Mouse (Mus musculus) inflammation-experienced regulatory T-cells, adult 6 months (primary cell): Measurements from ENCODE around the gene Atxn7l3. TPM values are rescaled to one million over a fixed set of nuclear protein-coding genes. Genes with fewer than 3 reads are reported as not detected.
"Not testable (repeated sequence)": the region's sequence is repeated elsewhere in the genome, so short reads cannot be mapped to it uniquely, and the experiment has no call there.

Experiments
- ATAC-seq: one replicate; pipeline ENCODE4 v1.8.0; 2017
- polyA plus RNA-seq, 3 experiments: library from polyadenylated mRNA; unstranded; fragments of 100-300 nt; shearing (Covaris generic); gene quantifications; one replicate each; pipeline ENCODE4 v1.2.1; 2017

The Atxn7l3 gene
- polyA plus RNA-seq, 3 experiments from 2014 or later = 6.5 to 8.0 (median 6.9) TPM

DNA sequence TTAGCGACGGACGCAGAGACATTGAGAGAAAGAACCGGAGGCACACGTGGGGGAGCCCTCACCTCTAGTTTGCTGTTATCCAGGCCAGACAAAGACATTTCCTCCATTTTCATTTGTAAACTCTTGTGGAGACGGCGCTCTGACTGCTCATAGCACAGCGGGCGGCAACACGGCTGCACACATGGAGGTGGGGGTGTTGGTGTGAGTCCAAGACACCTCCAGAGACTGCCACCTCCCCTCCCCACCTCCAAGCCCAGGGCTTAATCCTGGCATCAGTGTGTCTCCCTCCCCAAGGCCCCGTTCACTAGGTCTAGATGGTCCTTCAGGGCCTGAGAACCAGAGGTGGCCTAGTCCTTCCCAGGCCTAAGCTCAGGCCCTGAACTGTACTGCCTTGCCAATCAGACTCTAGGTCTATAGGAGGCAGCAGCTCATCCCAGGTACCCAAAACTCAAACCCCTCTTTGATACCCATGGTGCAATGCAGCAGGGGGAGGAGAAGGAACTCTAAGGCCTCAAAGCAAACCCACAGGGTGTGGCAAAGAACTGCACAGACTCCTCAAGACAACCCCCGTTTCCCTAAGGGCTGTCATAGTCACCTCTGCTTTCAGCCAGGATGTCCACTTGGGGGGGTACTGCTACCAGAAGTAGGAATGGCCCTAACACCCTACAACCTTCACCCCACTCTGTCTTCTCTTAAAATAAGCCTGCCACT lies 1.4 kb downstream of the Atxn7l3 start:
- peak; percentile 56 for ATAC-seq

DNA sequence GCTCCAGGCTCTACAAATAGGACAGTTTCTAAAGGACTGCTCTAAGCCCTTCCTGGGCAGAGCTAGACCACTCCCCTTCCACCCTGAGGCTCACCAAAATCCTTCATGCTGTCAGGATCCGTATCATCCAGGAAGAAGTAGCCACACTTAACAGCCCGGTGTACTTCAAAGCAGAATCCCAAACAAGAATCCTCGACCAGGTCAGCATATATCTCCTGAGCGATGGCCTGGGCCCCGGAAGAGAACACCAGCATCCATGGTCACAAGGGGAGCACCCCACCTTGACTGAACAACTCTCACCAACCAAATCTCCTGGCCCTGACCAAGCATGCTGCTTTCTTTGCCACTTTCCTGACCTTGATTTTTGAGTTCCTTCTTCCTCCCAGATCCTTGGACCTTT lies 2.0 kb downstream of the Atxn7l3 start:
- ATAC-seq = no peak

DNA sequence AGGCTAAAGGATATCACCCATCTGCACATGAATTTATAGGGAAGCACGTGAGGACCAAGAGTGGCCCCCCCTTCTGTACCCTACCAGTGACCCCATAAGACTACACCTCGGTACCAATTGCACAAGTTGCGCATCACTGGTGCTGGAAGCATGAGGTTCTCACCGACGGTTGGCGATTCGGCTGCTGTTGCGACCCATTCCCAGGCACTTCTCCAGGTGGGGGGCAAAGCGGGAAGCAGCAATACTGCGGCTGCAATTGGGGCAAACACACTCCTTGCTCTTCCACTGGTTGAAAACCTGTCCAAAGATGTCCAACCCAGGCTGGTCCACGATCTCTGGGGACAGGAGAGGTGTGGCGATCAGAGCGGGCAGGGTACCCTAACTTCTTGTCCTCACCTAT lies 2.5 kb downstream of the Atxn7l3 start:
- no peak for ATAC-seq

DNA sequence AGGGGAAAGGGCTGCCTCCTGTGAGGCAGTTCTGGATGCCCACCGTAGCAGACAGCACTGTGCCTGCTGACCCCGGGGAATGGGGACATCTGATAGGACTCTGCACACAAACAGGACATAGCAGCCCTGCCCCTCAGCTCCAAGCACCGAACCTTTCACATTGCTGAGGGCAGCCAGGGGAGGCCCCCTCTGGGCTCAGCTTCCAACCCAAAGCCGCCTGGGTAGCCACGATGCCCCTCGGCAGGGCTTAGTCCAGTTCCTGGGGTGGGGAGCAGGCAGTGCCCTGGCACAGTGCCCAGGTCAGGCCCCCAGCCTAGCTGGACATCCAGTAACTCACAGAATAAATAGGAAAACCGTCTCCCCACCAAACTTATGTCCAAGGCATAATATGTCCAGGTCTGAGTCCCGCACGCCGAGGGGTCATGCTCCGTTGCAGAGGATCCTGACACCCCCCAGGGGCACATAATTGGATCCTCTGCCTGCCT lies 5.3 kb downstream of the Atxn7l3 start:
- ATAC-seq = no peak

DNA sequence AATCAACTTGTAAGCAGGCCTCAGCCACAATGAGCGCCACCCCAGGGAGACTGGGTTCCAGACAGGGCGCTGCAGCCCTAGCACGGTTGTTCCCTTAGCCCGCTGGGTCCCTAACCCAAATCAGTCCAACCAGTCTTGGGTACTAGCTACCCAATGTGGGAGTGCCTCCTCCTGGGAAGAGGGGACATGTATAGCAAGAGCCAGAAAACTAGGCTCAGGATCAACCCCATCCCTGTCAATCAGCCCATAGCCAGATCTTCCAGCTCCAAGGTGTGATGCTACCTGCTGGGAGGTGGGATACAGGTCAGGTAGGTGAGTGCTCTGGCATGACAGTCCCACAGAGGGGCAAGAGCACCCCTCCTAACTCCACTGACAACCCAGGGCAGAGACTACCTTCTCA lies 6.3 kb downstream of the Atxn7l3 start:
- ATAC-seq = no peak

DNA sequence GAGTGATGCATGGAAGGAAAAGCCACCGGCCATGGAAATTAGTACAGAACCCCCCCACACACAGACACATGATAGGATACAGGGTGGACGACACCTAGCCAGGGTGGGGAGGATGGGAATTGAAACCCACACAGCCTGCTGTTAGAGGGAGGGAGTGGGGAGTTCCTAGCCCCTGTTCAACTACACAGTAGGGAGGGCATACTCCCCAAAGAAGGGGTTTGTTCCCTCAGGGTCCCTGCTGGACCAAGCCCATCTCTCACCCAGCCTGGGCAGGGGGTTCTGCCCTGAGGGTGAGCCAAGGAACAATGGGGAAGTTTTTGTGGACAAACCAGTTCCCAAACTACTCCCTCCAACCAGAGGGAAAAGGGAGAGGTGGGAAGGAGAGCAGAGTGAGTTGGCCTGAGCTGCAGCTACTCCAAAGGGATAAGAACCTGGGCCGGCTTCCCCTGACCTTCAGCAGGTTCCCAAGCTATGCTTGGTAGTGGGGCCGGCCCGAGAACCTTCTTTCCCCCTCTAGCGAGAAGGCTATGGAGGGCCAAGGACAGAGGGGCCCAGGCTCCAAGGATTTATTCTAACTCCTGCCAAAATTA lies 6.8 kb downstream of the Atxn7l3 start:
- ATAC-seq = no peak

DNA sequence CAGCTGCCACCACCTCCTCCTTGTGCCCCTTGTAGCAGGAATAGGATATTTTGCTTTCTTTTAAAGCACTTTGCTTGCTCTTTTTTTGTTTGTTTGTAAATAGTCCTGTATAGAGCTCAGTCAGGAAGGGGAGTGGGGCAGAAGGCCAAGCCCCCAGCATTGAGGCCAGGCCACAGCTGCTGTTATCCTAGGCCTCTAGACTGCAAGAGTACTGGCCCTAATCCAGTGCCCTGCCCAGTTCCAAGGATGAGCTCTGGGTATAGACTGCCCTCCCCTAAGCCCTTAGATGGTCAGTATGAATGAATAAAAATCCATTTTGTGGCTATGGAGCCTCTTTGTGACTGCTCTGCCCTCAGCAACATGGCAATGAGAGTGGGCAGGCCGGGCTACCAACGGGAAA lies 7.5 kb downstream of the Atxn7l3 start:
- no peak for ATAC-seq

DNA sequence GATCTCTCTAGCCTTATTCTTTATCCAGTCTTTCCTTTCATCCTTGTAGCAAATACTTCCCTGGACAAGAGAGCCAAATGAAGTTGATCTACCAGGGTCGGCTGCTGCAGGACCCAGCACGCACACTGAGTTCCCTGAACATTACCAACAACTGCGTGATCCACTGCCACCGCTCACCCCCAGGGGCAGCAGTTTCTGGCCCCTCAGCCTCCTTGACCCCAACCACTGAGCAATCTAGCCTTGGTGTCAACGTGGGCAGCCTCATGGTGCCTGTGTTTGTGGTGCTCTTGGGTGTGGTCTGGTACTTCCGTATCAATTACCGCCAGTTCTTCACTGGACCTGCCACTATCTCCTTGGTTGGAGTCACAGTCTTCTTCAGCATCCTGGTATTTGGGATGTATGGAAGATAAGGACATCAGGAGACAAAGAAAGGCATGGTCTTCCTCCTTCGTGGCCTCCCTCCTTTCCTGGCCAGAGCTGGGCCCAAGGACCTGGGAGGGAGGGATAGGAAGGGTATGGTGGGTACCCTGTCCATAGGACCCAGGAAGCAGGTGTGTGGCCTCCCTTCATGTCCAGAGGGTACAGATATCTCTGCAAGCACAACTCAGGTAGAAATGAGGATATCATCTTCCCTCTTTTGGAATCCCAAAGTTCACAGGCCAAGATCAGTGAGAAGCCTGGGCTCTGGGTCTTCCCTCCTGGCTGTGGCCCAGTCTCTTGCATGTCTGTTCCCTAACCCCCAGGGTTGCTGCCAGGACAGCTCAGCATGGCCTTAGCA lies 8.2 kb downstream of the Atxn7l3 start:
- no peak for ATAC-seq

DNA sequence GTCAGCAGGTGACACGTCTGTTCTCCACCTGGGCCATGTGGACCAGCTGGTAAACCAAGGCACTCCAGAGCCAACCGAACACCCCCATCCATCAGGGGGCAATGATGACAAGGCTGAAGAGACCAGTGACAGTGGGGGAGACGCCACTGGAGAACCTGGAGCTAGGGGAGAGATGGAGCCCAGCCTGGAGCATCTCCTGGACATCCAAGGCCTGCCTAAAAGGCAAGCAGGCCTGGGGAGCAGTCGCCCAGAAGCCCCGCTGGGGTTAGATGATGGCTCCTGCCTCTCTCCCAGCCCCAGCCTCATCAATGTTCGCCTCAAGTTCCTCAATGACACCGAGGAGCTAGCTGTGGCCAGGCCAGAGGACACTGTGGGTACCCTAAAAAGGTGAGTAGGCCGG lies 8.9 kb downstream of the Atxn7l3 start:
- ATAC-seq = no peak

DNA sequence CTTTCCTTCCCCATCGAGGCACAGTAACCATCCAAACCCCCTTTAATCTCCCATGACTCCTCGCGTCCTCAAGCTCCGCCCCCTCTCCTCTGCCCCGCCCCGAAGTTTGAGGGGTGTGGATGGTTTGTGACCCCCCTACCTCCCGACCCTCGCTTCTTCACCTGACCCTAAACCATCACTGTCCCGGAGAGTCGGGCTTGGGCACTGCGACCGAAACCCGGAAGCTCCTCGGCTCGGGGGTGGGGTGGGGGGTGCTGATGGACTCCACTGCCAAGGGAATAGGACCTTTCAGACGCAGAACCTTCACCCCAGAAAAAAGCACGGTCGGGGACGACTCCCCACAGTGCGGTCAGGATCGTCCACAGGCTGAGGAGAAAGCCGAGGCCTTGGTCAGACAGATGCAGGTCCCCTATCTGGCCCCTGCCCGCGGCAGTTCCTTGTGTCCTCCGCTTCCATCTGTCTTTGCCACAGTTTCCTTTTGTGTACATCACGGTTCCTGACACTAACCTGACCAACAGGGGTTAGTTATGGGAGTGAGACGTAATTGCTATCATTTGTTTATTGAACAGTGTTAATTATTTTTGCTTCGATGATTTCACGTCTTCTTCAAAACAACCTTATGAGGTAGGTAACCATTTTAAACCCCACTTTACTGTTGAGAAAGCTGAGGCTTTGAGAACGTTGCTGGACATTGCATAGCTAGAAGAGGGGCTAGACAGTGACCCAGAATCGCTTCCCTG lies 11.2 kb downstream of the Atxn7l3 start:
- ATAC-seq = peak; percentile 57

DNA sequence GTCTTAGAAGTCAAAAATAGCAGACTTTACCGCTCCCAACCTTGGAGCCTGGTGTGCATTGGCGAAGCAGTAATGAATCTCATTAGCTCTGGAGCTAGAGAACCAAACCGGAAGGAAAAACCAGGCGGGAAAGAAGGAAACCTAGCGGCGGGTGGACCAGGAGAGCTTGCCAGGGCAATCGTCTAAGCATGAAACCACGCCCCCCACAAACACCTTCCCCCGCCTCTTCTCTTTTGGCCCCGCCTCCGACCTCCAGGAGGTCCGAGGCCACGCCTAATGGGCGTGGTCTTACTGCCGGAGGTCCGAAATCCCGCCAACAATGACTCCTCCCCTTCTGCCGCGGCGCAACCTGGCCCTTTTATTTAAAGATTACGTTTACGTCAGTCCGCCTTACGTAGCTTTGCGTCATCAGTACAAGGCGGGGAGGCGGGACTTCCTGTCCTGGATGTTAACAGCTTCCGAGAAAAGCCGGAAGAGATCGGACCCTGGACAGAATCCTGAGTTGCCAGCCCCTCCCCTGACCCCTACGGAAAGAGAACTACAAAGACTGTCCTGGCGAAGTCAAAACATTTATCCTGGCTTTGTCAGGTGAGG lies 11.8 kb downstream of the Atxn7l3 start, which contains the start of gene Tmub2:
Gene Tmub2 (plus strand): TSS at position 431 of the 594 bp plus-strand sequence.
- peak; percentile 97 for ATAC-seq

DNA sequence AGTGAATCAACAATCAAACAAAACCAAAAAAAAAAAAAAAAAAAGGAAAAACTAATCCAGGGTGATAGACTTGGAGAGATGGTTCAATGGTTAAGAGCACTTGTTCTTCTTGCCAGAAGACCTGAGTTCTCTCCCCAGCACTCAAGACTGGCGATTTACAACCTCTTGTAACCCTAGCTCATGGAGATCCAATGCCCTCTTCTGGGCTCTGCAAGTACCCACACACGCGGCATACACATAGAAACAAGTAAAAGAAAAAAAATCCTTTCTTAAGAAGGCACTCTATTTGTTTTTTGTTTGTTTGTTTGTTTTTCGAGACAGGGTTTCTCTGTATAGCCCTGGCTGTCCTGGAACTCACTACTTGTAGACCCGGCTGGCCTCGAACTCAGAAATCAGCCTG lies 12.5 kb downstream of the Atxn7l3 start:
- ATAC-seq = no peak

DNA sequence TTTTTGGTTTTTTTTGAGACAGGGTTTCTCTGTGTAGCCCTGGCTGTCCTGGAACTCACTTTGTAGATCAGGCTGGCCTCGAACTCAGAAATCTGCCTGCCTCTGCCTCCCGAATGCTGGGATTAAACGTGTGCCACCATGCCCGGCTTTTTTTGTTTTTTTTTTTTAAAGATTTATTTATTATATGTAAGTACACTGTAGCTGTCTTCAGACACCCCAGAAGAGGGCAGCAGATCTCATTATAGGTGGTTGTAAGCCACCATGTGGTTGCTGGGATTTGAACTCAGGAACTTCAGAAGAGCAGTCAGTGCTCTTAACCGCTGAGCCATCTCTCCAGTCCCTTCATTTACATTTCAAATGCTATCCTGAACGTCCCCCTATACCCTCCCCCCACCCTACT lies 16.2 kb downstream of the Atxn7l3 start:
- ATAC-seq = not testable (repeated sequence)

DNA sequence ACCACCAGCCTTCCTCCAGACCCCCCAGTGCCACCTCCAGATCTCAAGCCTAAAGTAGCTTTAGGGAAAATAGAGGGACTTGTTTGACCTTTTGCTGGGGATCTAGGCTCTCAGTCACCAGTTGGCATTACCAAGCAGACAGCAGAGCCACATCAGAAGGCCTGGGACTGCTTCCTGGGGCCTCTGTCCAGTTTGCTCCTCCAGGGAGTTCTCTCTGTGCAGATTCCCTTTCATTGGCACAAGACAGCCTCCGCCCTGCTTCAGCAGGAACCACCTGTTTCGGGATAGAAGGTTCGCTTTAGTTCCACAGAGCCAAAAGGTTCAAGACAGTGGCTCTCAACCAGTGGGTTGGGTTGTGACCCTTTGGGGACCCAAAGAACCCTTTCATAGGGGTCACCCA lies 16.8 kb downstream of the Atxn7l3 start:
- ATAC-seq = no peak

DNA sequence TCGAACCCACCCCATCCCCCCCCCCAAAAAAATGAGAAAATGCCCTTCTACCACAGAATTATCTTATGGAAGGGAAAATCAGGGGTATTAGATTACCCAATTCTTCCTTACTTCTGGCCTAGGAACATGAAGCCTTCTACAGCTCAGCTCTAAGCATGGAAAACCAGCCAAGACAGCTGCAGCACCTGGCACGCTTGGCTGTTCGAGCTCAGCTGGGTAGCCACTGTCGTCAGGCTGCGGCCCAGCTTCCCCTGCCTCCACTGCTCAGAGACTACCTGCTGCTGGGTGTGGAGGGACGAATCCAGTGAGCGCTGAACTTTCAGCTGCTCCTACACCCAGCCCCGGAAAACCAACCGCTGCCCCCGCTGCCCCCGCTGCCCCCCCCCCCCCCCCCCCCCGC lies 18.7 kb downstream of the Atxn7l3 start:
- ATAC-seq = no peak

DNA sequence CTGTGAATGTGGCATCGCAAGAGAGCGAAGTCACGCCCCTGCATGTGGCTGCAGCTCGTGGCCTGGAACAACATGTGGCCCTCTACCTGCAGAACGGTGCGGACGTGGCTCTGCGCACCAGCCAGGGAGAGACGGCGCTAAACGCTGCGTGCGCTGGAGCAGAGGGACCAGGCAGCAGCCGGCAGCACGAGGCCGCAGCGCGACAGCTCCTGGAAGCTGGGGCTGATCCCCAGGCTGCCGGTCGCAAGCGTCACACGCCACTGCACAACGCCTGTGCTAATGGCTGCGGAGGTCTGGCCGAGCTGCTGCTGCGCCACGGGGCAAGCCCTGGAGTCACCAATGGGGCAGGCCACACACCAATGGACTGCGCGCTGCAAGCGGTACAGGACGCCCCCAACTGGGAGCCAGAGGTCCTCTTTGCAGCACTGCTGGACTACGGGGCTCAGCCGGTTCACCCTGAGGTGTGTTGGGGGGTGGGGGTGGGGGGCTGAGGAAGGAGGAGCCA lies 20.0 kb downstream of the Atxn7l3 start:
- ATAC-seq = no peak

DNA sequence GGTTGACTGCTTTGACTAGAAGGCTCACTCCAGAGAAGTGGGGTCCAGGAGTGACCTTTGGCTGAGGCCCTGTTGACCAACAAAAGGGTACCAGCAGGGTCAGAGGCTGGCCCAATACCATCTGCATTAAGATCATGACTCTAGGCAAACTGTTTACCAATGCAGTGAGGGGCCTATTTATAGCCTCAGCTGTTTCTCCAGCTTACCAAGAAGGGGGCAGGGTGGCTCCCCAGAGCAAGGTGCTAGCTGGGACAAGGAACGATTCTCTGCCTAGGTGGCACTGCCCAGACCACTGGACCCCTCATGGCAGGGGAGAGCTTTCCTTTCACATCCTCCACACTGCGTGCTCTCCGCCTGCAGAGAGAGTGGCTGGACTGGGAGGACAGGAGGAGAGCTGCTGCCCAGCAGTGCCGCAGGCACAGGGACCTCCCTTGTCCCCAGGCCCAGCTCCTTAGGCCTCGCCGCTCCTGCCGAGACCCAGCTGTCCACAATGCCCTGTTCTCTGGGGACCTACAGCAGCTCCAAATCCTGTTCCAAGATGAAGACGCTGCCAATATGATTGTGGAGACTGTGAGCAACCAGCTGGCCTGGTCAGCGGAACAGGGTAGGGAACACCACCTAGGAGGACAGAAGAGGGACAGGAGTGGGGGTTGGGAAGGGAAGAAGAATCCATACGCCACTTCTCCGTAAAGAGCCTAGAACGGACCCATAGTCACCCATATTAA lies 27.7 kb downstream of the Atxn7l3 start, which contains the start of gene Asb16:
Gene Asb16 (plus strand): TSS at position 224 of the 725 bp plus-strand sequence.
- ATAC-seq = no peak

DNA sequence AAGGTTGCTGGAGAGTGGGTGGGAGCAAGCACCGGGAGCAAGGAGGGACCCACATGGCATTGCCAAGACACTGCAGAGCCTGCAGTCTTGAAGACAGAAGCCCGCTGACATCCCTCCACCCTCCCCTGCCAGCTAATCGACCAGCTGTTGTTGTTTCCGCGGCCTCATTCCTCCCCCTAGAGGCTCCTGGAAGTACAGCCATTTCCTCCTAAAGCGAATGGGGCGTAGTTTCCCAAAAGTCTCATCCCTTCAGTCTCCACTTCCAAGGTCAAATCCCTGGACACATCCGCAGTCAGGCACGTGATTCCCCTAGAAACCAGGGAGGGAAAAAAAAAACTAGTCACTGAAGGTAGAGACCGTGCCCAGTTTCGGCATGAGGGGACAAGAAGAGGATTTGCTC lies 29.0 kb downstream of the Atxn7l3 start:
- ATAC-seq = peak; percentile 52

DNA sequence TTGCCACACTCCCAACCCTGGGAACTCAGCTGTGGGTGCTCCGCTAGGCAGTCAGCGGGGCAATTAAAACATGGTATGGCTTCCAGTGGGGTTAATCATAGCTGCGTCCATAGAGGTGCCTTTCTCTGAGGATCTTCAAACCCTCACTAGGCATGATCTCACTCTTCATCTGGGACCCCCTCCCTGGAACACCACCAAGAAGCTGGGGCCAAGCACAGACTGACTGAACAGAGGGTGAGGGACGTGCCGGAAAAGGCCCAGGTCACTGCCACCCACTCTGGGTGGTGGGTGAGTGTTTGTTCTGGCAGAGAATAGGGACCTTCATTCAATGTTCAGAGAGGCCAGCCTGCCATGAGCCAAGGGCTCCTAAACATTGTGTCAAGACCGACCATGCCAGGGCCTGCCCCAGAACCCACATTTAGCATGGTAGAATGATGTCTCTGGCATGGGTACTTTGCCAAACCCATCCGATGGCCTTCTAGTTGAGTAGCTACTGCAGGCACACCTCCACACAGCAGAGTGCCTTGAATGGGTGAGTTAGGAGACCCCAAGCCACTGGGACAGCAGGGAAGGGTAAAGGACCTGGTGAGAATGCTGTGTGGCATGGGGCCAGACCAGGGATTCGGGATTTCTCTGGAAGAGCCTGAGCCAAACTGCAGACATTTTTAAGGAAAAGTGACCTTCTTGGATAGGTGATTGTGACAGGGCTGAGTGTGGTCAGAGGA lies 29.6 kb downstream of the Atxn7l3 start:
- no peak for ATAC-seq

DNA sequence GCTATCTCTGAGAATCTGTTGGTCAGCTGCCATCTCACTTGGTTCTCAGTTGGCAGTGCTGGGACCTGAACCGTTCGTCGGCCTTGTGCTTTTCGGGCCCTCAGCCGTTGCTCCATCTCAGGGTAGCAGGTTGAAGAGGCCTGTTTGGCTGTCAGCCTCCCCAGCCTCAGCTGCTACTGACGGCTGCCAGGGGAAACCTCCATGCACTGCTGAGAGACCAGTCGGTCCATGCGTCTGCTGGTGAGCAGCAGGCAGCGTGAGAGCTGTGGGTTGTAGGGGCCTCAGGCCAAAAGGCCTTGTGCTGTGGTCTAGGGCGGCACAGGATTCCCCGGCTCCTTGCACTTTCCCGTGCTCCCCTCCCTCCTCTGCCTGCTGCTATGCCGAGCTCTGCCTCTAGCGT lies 30.6 kb downstream of the Atxn7l3 start:
- ATAC-seq = no peak

DNA sequence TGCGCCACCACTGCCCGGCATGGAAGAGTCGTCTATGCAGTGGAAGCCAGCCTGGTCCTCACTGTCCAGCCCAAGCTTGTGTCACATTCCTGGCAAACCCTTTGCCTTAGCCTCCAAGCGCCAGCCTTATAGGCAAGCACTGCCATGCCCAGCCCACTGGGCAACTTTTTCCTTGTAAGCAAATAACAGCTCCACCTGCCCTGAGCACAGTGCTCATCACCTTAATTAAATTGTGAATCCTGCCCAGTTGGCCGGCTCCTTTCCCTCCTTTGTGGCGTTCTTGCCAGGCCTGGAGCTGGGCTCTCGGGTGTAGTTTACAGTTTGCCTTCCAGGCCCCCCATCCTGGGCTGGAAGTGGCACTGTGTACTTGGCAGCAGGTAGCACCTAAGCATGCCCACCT lies 33.2 kb downstream of the Atxn7l3 start:
- ATAC-seq = no peak
